Mouse (Mus musculus): ENCODE results near the gene Prdm2. TPM values are rescaled to one million over a fixed set of nuclear protein-coding genes. Genes with fewer than 3 reads are reported as not detected.

Prdm2 gene
- polyA plus RNA-seq (2012; ENCODE audit: insufficient read depth, insufficient read length, missing spikeins) = 9.8 and 10.1 TPM in 2 replicates

- H3K4me3 ChIP-seq (ENCODE audit: insufficient read depth, low read depth, low read length) = peak within 1 kb of the TSS; percentile 87
- H3K4me1 ChIP-seq (ENCODE audit: control insufficient read depth, insufficient read depth, insufficient read length, low read length) = peaks cover 7% of the 10 kb centered on the region
- H3K27ac ChIP-seq (replicated peaks; ENCODE audit: low read depth, low read length) = peak within 1 kb of the TSS; percentile 92
Measured at GRCm38 (mm10) chr4:143212341-143213174, at the start of gene Prdm2. Prdm2 (minus strand) TSS chr4:143212995.

DNA sequence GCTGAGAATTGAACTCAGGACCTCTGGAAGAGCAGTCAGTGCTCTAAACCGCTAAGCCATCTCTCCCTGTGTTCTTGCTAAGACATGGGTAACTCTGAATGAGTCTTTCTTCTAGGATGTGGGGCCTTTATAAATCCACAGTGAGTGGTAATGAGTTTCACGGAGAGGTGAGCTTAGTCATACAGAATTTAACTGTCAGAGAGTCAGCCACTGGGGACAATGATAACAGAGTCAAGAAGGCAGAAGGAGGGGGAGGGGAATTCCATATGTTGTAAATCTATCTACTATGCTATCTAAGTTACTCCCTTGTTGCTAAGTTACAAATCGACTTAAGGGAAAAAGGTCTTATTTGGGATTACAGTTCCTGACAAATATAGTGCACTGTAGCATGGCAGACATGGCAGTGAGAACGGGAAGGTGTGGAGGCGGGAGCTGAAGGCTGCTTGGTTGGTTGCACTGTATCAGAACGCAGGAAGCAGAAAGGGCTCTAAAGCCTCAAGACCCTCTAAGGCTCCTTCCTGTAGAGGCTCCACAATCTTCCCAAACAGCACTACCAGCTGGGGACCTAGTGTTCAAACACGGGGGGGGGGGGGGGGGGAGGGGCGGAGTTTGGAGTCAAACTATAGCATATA is 47.0 kb upstream of the Prdm2 start:
- no peaks in the 10 kb centered on the region for H3K4me1 ChIP-seq (ENCODE audit: control insufficient read depth, insufficient read depth, insufficient read length, low read length)
- no peak overlapping the region for H3K4me3 ChIP-seq (ENCODE audit: insufficient read depth, low read depth, low read length)
- no peak overlapping the region for H3K27ac ChIP-seq (replicated peaks; ENCODE audit: low read depth, low read length)

GRCm38 (mm10) chr4:143258517-143258916 is 45.7 kb upstream of the Prdm2 start:
- Histone ChIP-seq H3K4me3 (ENCODE audit: insufficient read depth, low read depth, low read length) (no peak overlapping the region), H3K4me1 (ENCODE audit: control insufficient read depth, insufficient read depth, insufficient read length, low read length) (no peaks in the 10 kb centered on the region), H3K27ac (replicated peaks; ENCODE audit: low read depth, low read length) (no peak overlapping the region)

- no peaks in the 10 kb centered on the region for H3K4me1 ChIP-seq (ENCODE audit: control insufficient read depth, insufficient read depth, insufficient read length, low read length)
- H3K4me3 ChIP-seq (ENCODE audit: insufficient read depth, low read depth, low read length) = no peak overlapping the region
- H3K27ac ChIP-seq (replicated peaks; ENCODE audit: low read depth, low read length) = no peak overlapping the region
Measured at GRCm38 (mm10) chr4:143257971-143258370, 45.2 kb upstream of the Prdm2 start.

- Histone ChIP-seq H3K27ac (replicated peaks; ENCODE audit: low read depth, low read length) (no peak overlapping the region), H3K4me1 (ENCODE audit: control insufficient read depth, insufficient read depth, insufficient read length, low read length) (no peaks in the 10 kb centered on the region), H3K4me3 (ENCODE audit: insufficient read depth, low read depth, low read length) (no peak overlapping the region)
Measured at GRCm38 (mm10) chr4:143255541-143255940, 42.7 kb upstream of the Prdm2 start.

DNA sequence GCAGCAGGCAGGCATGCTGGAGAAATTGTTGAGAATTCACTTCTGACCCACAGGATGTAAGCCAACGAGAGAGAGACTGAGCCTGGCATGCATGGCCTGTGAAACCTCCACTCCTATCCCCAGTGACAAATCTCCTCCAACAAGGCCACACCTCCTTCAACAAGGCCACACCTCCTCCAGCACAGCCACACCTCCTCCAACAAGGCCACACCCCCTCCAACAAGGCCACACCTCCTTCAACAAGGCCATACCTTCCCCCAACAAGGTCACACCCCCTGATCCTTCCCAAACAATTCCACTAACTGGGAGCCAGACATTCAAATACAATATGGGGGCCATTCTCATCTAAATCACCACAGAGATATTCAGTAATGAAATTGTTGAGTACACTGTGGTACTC is 40.6 kb upstream of the Prdm2 start:
- Histone ChIP-seq H3K4me1 (ENCODE audit: control insufficient read depth, insufficient read depth, insufficient read length, low read length) (no peaks in the 10 kb centered on the region), H3K27ac (replicated peaks; ENCODE audit: low read depth, low read length) (no peak overlapping the region), H3K4me3 (ENCODE audit: insufficient read depth, low read depth, low read length) (no peak overlapping the region)

- Histone ChIP-seq H3K27ac (replicated peaks; ENCODE audit: low read depth, low read length) (no peak overlapping the region), H3K4me1 (ENCODE audit: control insufficient read depth, insufficient read depth, insufficient read length, low read length) (no peaks in the 10 kb centered on the region), H3K4me3 (ENCODE audit: insufficient read depth, low read depth, low read length) (no peak overlapping the region)
Measured at GRCm38 (mm10) chr4:143248050-143248449, 35.3 kb upstream of the Prdm2 start.

DNA sequence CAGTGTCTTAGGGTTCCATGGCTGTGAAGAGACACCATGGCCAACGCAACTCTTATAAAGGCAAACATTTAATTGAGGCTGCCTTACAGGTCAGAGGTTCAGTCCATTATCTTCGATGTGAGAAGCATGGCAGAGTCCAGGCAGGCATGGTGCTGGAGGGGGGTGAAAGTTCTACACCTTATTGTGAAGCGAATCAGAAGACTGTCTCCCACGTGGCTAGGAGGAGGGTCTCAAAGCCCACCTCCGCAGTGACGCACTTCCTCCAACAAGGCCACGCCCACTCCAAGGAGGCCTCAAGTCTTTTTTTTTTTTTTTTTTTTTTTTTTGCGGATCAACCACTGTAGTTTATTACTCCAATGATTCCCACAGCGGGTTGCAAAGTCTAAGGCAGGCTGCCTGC is 28.5 kb upstream of the Prdm2 start:
- Histone ChIP-seq H3K4me3 (ENCODE audit: insufficient read depth, low read depth, low read length) (no peak overlapping the region), H3K27ac (replicated peaks; ENCODE audit: low read depth, low read length) (no peak overlapping the region), H3K4me1 (ENCODE audit: control insufficient read depth, insufficient read depth, insufficient read length, low read length) (no peaks in the 10 kb centered on the region)

DNA sequence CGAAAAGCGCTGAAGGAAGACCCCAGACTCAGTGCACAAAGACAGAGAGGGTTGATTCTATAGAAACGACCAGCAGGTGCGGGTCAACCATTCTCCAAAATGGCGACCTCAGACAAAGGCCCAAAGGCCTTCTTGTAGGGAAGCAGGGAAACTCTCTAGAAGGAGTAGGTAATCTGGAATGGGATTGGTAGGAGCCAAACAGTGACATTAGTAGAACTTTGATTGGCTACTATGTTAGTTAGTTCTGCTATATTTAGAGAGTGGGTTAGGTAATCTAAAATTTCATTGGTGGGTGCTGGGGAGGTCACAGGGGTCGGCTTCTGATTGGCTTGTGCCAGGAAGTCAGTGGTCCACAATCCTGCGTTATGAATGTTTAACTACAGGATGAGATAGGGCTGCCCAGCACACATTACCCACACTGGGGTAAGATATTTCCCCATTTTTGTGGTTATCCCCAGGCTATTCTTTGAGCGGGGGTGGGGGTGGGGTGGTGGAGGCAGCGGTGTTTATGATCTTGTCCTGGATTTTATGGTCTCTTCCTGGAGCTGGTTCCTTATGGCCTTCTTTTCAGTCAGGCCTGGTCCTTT is 26.9 kb upstream of the Prdm2 start:
- no peak overlapping the region for H3K27ac ChIP-seq (replicated peaks; ENCODE audit: low read depth, low read length)
- no peaks in the 10 kb centered on the region for H3K4me1 ChIP-seq (ENCODE audit: control insufficient read depth, insufficient read depth, insufficient read length, low read length)
- H3K4me3 ChIP-seq (ENCODE audit: insufficient read depth, low read depth, low read length) = no peak overlapping the region

DNA sequence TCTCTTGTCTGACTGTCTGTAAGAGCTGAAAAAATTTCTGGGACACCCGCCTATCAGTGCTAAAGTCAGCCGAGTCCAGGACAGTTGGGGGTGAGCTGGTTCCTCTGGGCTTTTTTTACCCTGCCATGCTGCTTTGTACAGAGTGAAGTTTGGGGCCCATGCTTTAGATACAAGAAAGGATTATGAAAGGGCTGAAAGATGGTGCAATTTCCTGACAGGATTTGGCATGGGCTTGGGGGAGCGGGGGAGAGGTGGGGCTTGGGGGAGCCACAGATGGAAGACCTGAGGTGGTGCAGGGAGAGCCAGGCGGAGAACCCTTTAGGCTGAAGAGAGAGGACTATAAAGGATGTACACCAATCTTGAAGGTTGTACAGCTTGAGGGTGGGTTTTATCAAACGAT is 26.3 kb upstream of the Prdm2 start:
- Histone ChIP-seq H3K4me1 (ENCODE audit: control insufficient read depth, insufficient read depth, insufficient read length, low read length) (no peaks in the 10 kb centered on the region), H3K27ac (replicated peaks; ENCODE audit: low read depth, low read length) (no peak overlapping the region), H3K4me3 (ENCODE audit: insufficient read depth, low read depth, low read length) (no peak overlapping the region)

DNA sequence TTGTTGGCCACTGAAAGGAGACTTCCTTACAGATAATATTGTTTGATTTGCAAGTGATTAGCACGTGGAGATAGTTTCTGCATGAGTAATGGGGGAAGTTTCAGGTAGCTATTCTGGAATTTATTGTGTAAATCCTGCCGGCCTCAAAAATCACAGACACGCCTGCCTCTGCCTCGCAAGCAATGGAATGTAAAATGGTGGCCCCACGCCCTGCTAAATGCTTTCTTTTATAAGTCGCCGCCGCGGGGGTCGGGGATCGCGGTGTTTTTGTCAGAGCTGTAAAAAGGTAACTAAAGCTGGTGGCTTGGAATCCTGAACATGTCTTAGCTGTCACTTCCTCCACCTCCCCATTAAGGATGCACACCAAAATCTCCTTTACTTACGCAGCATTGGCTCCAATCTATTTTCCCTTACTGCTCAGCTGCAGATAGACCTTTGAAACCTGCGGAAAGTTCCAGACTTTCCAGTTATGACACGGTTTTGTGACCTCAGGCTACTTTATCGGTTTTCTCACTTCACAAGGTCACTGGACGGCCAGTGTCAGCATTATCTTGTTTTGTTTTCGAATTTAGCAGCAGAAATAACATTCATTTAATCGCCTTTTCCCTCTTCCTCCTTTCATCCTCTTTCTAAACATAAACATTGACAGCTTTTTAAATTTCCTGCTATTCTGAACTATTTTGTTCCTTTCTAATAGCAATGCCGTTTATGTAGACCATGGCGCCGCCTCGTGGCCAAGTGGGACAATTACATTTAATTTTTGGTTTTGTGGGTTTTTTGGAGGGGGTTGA is 25.6 kb upstream of the Prdm2 start:
- no peak overlapping the region for H3K27ac ChIP-seq (replicated peaks; ENCODE audit: low read depth, low read length)
- H3K4me1 ChIP-seq (ENCODE audit: control insufficient read depth, insufficient read depth, insufficient read length, low read length) = no peaks in the 10 kb centered on the region
- H3K4me3 ChIP-seq (ENCODE audit: insufficient read depth, low read depth, low read length) = peak overlapping the region; percentile 37

GRCm38 (mm10) chr4:143231790-143232422 is 19.1 kb upstream of the Prdm2 start:
- H3K27ac ChIP-seq (replicated peaks; ENCODE audit: low read depth, low read length) = no peak overlapping the region
- no peak overlapping the region for H3K4me3 ChIP-seq (ENCODE audit: insufficient read depth, low read depth, low read length)

GRCm38 (mm10) chr4:143231110-143231509 is 18.3 kb upstream of the Prdm2 start:
- Histone ChIP-seq H3K4me3 (ENCODE audit: insufficient read depth, low read depth, low read length) (no peak overlapping the region), H3K4me1 (ENCODE audit: control insufficient read depth, insufficient read depth, insufficient read length, low read length) (no peaks in the 10 kb centered on the region)

More at GRCm38 (mm10) chr4:143231790-143232422, 19.1 kb upstream of the Prdm2 start:
- H3K4me1 ChIP-seq (ENCODE audit: control insufficient read depth, insufficient read depth, insufficient read length, low read length) = no peaks in the 10 kb centered on the region

DNA sequence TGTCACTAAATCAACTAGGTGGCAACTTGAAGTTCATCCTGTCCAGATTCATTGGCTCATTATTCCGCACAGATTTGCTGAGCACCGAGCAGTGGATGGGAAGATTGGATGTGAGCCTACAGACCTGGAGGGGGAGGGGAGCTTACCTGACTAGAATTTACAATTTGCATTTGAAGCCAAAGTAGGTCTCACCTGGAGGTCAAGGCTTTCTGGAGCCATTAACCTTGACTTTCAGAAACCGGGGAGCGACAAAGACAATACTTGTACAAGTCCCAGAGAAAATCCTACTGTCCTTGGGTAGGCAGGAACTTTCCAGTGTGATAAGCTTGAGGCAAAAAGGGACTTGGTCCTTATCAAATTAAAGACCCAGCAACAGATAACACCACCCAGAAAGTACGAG is 15.2 kb upstream of the Prdm2 start:
- Histone ChIP-seq H3K27ac (replicated peaks; ENCODE audit: low read depth, low read length) (no peak overlapping the region), H3K4me1 (ENCODE audit: control insufficient read depth, insufficient read depth, insufficient read length, low read length) (no peaks in the 10 kb centered on the region), H3K4me3 (ENCODE audit: insufficient read depth, low read depth, low read length) (no peak overlapping the region)

More at GRCm38 (mm10) chr4:143231110-143231509, 18.3 kb upstream of the Prdm2 start:
- H3K27ac ChIP-seq (replicated peaks; ENCODE audit: low read depth, low read length) = no peak overlapping the region
